Mouse (Mus musculus): ENCODE results near the gene Cryzl1. TPM values are rescaled to one million over a fixed set of nuclear protein-coding genes. Genes with fewer than 3 reads are reported as not detected.

The Cryzl1 gene
- 11.6 and 11.9 TPM in 2 replicates for polyA plus RNA-seq (2012; rRNA removed)

DNA sequence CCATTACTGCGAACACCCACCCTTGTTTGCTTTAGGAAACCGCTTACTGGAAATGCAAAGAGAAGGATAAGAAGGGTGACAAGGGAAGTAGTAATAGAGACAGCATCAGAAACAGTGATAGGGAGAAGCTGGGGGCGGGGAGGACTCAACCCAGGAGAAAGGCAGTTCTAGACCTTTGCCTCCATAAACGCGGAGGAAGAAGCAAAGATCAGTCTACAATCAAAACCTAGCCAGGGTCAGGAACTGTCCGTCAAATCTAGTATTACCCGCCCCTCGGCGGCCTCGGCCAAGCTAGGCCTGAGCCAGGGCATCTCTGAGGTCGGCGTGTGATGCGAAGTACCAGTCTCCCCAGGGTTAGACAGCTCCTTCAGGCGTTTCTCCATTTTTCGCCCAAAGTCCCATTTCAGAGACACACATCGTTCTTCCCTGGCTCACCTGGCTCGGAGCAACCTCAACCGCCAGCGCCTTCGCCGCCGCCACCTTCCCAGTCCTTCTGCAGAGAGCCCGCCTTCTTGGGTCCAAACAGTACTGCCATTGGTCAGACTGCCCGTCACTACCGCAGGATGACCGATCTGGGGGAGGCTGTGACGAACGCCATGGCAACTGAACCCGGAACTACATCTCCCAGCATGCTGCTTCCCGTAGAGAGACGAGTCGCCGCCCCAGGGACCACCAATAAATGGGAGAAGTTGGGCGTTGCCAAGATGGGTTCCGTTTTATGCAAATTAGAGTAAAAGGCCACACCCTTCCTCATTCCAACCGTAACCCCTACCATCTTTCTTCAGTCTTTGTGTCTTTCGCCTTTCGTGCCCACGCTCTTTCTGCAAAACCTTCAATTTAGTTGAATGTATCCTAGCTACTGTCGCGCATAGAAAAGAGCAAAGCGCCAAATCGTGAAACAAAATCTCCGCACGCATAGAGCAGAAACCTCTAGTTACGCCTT, at the start of gene Cryzl1:
Gene Cryzl1 (minus strand): TSS at position 853 of the 943 bp plus-strand sequence.
- H3K4me1 ChIP-seq (ENCODE audit: control insufficient read depth, insufficient read depth, insufficient read length), result no peaks in the 10 kb centered on the region
- DNase-seq (ENCODE audit: low read depth in 1 of 2, low spot score in 2 of 2), result peak; percentile 96 to 99
- peak within 1 kb of the TSS; percentile 91 for H3K4me3 ChIP-seq (ENCODE audit: extremely low read depth, insufficient read depth, insufficient read length)
- peaks cover 11% of the 10 kb centered on the region for H3K27me3 ChIP-seq (ENCODE audit: control insufficient read depth, insufficient read depth, low read length)
- no peaks in the 10 kb centered on the region for H3K36me3 ChIP-seq (ENCODE audit: control insufficient read depth, insufficient read depth, low read length)
- no peak for TF ChIP-seq CTCF (IDR thresholded peaks at IDR 0.05; ENCODE audit: extremely low read depth, insufficient read depth, insufficient read length, insufficient replicate concordance)
- peak; percentile 28; the same call in 1 of the 2 replicates for TF ChIP-seq POLR2A (IDR thresholded peaks at IDR 0.05; ENCODE audit: low read depth, low read length)
- peak within 1 kb of the TSS; percentile 83 for H3K27ac ChIP-seq (ENCODE audit: insufficient read depth, low read length)
- 2% methylated on average over 46 of the region's 46 CpGs for WGBS

DNA sequence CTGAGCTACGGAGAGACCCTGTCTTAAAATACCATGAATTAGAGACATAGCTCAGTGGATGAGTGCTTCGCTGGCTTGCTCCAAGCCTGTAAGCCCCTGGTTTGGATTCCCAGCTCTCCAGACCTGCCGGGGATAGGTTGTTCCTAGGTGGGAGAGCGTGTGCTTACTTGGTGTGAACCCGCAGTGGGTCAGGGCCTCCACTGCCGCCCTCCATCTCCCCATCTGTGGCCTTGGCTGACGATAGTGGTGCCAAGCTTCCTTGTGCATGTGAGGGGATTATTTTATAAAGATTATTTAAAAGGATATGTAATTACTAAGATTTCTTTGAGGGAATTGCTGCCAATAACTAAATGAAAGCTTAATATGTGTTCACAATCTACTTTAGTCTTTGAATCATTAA, 43.8 kb upstream of the Cryzl1 start:
- Histone ChIP-seq H3K4me1 (ENCODE audit: control insufficient read depth, insufficient read depth, insufficient read length) (no peaks in the 10 kb centered on the region), H3K36me3 (ENCODE audit: control insufficient read depth, insufficient read depth, low read length) (no peaks in the 10 kb centered on the region), H3K27me3 (ENCODE audit: control insufficient read depth, insufficient read depth, low read length) (no peaks in the 10 kb centered on the region), H3K27ac (ENCODE audit: insufficient read depth, low read length) (no peak overlapping the region), H3K4me3 (ENCODE audit: extremely low read depth, insufficient read depth, insufficient read length) (no peak overlapping the region)
- TF ChIP-seq CTCF (IDR thresholded peaks at IDR 0.05; ENCODE audit: extremely low read depth, insufficient read depth, insufficient read length, insufficient replicate concordance), result no peak
- TF ChIP-seq POLR2A (IDR thresholded peaks at IDR 0.05; ENCODE audit: low read depth, low read length), result no peak
- no peak for DNase-seq (ENCODE audit: low read depth in 1 of 2, low spot score in 2 of 2)
- 93% methylated on average over 7 of the region's 7 CpGs for WGBS

DNA sequence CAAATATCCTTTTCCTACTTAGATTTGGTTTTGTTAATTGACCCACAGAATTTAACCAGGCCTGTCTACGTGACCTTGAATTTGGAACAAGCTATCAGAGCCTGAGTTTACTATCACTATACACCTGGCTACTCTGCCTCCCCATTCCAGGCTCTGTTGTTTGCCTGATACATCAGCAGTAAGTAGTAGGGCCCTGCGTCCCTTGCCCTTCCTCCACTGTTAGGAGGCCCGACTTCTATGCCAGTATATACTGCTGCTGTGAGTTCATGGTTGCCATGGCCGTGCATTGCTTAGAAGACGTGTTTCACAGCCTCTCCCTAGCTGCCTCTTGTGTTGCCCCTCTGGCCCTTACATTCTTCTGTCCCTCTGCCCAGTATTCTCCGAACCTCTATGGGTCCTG, 42.6 kb upstream of the Cryzl1 start:
- no peak overlapping the region for H3K4me3 ChIP-seq (ENCODE audit: extremely low read depth, insufficient read depth, insufficient read length)
- H3K27ac ChIP-seq (ENCODE audit: insufficient read depth, low read length), result no peak overlapping the region
- no peaks in the 10 kb centered on the region for H3K27me3 ChIP-seq (ENCODE audit: control insufficient read depth, insufficient read depth, low read length)
- no peaks in the 10 kb centered on the region for H3K4me1 ChIP-seq (ENCODE audit: control insufficient read depth, insufficient read depth, insufficient read length)
- no peaks in the 10 kb centered on the region for H3K36me3 ChIP-seq (ENCODE audit: control insufficient read depth, insufficient read depth, low read length)
- WGBS, result 88% methylated on average over 6 of the region's 6 CpGs
- TF ChIP-seq POLR2A (IDR thresholded peaks at IDR 0.05; ENCODE audit: low read depth, low read length) (no peak), CTCF (IDR thresholded peaks at IDR 0.05; ENCODE audit: extremely low read depth, insufficient read depth, insufficient read length, insufficient replicate concordance) (no peak)
- DNase-seq (ENCODE audit: low read depth in 1 of 2, low spot score in 2 of 2), result no peak

DNA sequence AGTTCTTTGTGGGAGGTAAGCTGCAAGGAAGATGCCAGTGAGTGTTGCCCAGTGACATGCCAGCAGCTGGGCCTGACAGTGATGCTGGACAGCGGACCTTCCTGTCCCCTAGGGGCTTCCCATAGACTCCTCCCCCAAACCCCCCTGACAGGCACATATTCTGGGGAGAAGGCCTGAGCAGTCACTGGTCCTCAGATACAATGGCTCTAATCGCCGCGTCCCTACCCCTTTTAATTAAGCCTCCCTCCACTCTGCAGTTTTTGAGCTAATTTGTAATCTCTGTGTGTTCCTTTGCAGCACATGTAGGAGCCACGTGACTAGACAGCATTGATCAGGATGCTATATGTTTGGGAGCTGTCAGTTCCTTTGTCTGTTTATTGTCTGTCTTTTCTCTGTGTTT, 41.9 kb upstream of the Cryzl1 start:
- 93% methylated on average over 5 of the region's 5 CpGs for WGBS
- Histone ChIP-seq H3K27ac (ENCODE audit: insufficient read depth, low read length) (no peak overlapping the region), H3K4me3 (ENCODE audit: extremely low read depth, insufficient read depth, insufficient read length) (no peak overlapping the region), H3K27me3 (ENCODE audit: control insufficient read depth, insufficient read depth, low read length) (no peaks in the 10 kb centered on the region), H3K4me1 (ENCODE audit: control insufficient read depth, insufficient read depth, insufficient read length) (no peaks in the 10 kb centered on the region), H3K36me3 (ENCODE audit: control insufficient read depth, insufficient read depth, low read length) (no peaks in the 10 kb centered on the region)
- no peak for DNase-seq (ENCODE audit: low read depth in 1 of 2, low spot score in 2 of 2)
- TF ChIP-seq POLR2A (IDR thresholded peaks at IDR 0.05; ENCODE audit: low read depth, low read length) (no peak), CTCF (IDR thresholded peaks at IDR 0.05; ENCODE audit: extremely low read depth, insufficient read depth, insufficient read length, insufficient replicate concordance) (no peak)

DNA sequence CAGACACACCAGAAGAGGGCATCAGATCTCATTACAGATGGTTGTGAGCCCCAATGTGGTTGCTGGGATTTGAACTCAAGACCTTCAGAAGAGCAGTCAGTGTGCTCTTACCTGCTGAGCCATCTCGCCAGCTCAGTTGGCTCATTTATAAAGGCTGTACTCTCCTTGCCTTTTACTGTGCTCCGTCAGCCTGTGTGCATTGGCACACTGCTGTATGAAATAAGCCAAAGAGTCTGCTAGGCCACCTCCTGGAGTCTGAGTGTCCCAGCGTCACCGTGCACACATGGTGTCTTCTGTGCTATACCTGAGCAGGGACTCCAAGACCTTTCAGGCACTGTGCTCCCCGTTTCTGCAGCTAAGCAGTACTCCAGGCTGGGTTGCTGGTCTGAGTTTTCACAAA, 41.1 kb upstream of the Cryzl1 start:
- DNase-seq (ENCODE audit: low read depth in 1 of 2, low spot score in 2 of 2), result no peak
- Histone ChIP-seq H3K27me3 (ENCODE audit: control insufficient read depth, insufficient read depth, low read length) (no peaks in the 10 kb centered on the region), H3K27ac (ENCODE audit: insufficient read depth, low read length) (no peak overlapping the region), H3K4me3 (ENCODE audit: extremely low read depth, insufficient read depth, insufficient read length) (no peak overlapping the region), H3K4me1 (ENCODE audit: control insufficient read depth, insufficient read depth, insufficient read length) (no peaks in the 10 kb centered on the region), H3K36me3 (ENCODE audit: control insufficient read depth, insufficient read depth, low read length) (no peaks in the 10 kb centered on the region)
- 92% methylated on average over 5 of the region's 5 CpGs for WGBS
- TF ChIP-seq POLR2A (IDR thresholded peaks at IDR 0.05; ENCODE audit: low read depth, low read length) (no peak), CTCF (IDR thresholded peaks at IDR 0.05; ENCODE audit: extremely low read depth, insufficient read depth, insufficient read length, insufficient replicate concordance) (no peak)

DNA sequence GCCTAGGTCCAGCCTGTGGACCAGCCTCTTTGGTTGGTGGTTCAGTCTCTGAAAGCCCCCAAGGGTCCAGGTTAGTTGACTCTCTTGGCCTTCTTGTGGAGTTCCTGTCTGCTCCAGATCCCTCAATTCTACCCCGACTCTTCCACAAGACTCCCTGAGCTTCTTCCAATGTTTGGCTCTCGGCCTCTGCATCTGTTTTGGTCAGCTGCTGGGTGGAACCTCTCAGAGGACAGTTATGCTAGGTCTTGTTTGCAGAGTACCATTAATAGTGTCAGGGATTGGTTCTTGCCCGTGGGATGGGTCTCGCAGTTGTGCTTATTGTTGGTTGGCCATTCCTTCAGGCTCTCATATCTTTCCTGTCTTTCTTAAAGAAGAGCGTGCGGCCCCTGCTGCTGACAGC, 39.8 kb upstream of the Cryzl1 start:
- Histone ChIP-seq H3K27me3 (ENCODE audit: control insufficient read depth, insufficient read depth, low read length) (no peaks in the 10 kb centered on the region), H3K4me3 (ENCODE audit: extremely low read depth, insufficient read depth, insufficient read length) (no peak overlapping the region), H3K36me3 (ENCODE audit: control insufficient read depth, insufficient read depth, low read length) (no peaks in the 10 kb centered on the region), H3K4me1 (ENCODE audit: control insufficient read depth, insufficient read depth, insufficient read length) (no peaks in the 10 kb centered on the region), H3K27ac (ENCODE audit: insufficient read depth, low read length) (no peak overlapping the region)
- 93% methylated on average over 6 of the region's 6 CpGs for WGBS
- no peak for DNase-seq (ENCODE audit: low read depth in 1 of 2, low spot score in 2 of 2)
- TF ChIP-seq POLR2A (IDR thresholded peaks at IDR 0.05; ENCODE audit: low read depth, low read length), result no peak
- no peak for TF ChIP-seq CTCF (IDR thresholded peaks at IDR 0.05; ENCODE audit: extremely low read depth, insufficient read depth, insufficient read length, insufficient replicate concordance)

DNA sequence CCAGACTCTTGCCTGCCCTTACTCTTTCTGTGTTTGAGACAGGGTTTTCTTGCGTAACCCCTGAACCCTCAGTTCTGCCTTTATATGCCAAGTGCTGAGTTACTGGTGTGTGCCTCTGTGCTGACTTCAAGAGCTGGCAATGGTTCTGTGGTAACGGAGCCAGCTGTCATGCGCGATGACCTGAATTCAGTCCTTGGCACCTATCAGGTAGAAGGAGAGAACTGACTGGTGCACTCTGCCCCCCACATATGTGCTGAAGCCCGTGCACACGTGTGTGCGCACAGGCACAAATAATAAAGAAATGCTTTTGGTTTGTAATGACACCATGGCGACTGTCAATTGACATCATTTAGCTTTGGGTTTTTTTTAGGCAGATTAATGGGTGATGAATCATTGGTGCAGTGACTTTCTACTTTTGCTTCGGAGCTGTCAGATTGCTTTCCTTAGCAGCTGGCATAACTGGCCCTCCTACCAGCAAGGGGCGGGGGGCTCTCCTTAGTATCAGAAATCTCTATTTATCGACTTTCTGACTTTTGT, 38.5 kb upstream of the Cryzl1 start:
- DNase-seq (ENCODE audit: low read depth in 1 of 2, low spot score in 2 of 2), result no peak
- no peak for TF ChIP-seq CTCF (IDR thresholded peaks at IDR 0.05; ENCODE audit: extremely low read depth, insufficient read depth, insufficient read length, insufficient replicate concordance)
- TF ChIP-seq POLR2A (IDR thresholded peaks at IDR 0.05; ENCODE audit: low read depth, low read length), result no peak

More for the DNA sequence above, 38.5 kb upstream of the Cryzl1 start:
- no peaks in the 10 kb centered on the region for H3K27me3 ChIP-seq (ENCODE audit: control insufficient read depth, insufficient read depth, low read length)
- 79% methylated on average over 11 of the region's 11 CpGs for WGBS
- H3K4me3 ChIP-seq (ENCODE audit: extremely low read depth, insufficient read depth, insufficient read length), result no peak overlapping the region
- H3K27ac ChIP-seq (ENCODE audit: insufficient read depth, low read length), result no peak overlapping the region
- H3K4me1 ChIP-seq (ENCODE audit: control insufficient read depth, insufficient read depth, insufficient read length), result no peaks in the 10 kb centered on the region
- no peaks in the 10 kb centered on the region for H3K36me3 ChIP-seq (ENCODE audit: control insufficient read depth, insufficient read depth, low read length)
